Mouse (Mus musculus) embryonic stem cell, embryonic (primary cell): ENCODE measurements around the gene Foxo3.

ENCODE experiments used
- CTCF ChIA-PET, 4 experiments: fragments of 300-600 bp in 2 of 4; fragments of 350-600 bp in 2 of 4; sonication (Branson Sonifier 250); formaldehyde crosslinking; loops; one replicate each; lab custom pipeline; 2022; ENCODE audit warnings: inconsistent platforms in 2 of 4; lab: Charles Lee
- POLR2A ChIA-PET, 4 experiments: fragments of 300-600 bp in 2 of 4; fragments of 350-600 bp in 2 of 4; sonication (Branson Sonifier 250); formaldehyde crosslinking; loops; one replicate each; lab custom pipeline; 2022; ENCODE audit warnings: antibody characterized with exemption in 4 of 4, inconsistent platforms in 1 of 4; lab: Charles Lee

Foxo3 gene

GRCm38 (mm10) chr10:42276507-42277345 lies at the start of gene Foxo3:
Gene Foxo3, minus strand, starts transcription at chr10:42276755.
- ChIA-PET POLR2A (interaction anchor here in 3 of 4 experiments (0.6 to 5.9 kb wide), 89 partner anchors 8 to 826 kb away, joined by 3 to 57 read pairs (median 4); partner anchors contain the start of genes Cd164 (in 2 of the 3), Snx3 (in 2 of the 3), Afg1l (in 1 of the 3) and Armc2 (in 1 of the 3)), CTCF (interaction anchor here in 1 of 4 experiments (1.0 kb wide), 1 partner anchor 15 kb away, joined by 7 read pairs; no protein-coding TSS in a partner anchor)

DNA sequence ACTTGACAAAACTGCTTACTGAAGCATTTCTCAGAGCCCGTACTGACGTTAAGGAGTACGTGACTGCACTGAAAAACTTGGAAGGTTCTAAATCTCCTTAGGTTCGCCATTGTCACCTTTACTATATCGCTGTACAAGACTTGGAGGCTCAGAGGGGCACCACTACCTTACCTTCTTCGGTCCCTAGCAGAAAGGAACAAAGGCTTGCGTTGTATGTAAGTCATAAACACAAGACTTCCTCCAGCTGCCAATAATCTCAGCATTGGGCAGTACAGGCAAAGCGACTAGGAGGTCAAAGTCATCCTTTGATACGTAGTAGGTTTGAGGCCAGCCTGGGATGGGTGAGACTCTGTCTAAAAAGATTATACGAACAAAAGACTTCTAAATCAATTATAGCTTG lies 48.8 kb upstream of the Foxo3 start:
- ChIA-PET POLR2A (interaction anchor here in 1 of 4 experiments (1.4 kb wide), 1 partner anchor 22 kb away, joined by 4 read pairs; no protein-coding TSS in a partner anchor), CTCF (no interaction called here)

DNA sequence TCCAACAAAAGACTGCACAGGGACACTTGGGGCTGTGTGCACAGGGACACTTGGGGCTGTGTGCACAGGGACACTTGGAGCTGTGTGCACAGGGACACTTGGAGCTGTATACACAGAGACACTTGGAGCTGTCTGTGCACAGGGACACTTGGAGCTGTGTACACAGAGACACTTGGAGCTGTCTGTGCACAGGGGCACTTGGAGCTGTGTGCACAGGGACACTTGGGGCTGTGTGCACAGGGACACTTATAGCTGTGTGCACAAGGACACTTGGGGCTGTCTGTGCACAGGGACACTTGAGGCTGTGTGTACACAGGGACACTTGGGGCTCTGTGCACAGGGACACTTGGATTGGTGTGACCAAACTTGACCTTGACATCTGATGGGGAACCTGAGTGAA lies 47.4 kb upstream of the Foxo3 start:
- POLR2A ChIA-PET = interaction anchor here in 2 of 4 experiments (0.7 to 0.8 kb wide), 2 partner anchors 197 to 290 kb away, joined by 3 read pairs; no protein-coding TSS in a partner anchor
- CTCF ChIA-PET = interaction anchor here in 1 of 4 experiments (0.5 to 0.7 kb wide), 2 partner anchors 260 to 507 kb away, joined by 3 read pairs; partner anchors contain the start of gene Ostm1

GRCm38 (mm10) chr10:42313222-42313786 lies 36.7 kb upstream of the Foxo3 start:
- POLR2A ChIA-PET = no interaction called here
- CTCF ChIA-PET = no interaction called here

DNA sequence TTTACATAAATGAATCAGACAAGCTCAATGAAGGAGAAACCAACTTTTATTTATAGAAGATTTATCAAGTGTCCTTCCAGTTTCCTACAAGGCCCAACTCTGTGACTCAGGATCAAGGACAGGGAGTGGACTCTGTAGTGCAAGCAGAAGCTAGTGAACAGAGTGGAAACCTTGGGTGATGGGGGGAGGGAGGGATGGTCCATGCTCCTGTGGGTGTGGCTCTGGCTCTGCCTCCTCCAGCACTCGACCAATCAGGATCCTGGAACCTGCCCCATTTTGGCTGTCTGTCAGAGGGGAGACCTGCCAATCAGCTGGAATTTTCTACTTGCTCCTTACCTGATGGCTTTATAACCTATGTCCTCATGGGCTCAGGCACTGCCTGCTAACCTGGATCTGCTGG lies 36.0 kb upstream of the Foxo3 start:
- POLR2A ChIA-PET = interaction anchor here in 1 of 4 experiments (0.6 kb wide), 2 partner anchors 108 to 134 kb away, joined by 3 read pairs; no protein-coding TSS in a partner anchor

GRCm38 (mm10) chr10:42308687-42308987 lies 32.1 kb upstream of the Foxo3 start:
- ChIA-PET CTCF (interaction anchor here in 3 of 4 experiments (0.6 to 1.7 kb wide), 17 partner anchors 16 to 532 kb away, joined by 3 to 8 read pairs (median 3); no protein-coding TSS in a partner anchor), POLR2A (interaction anchor here in 2 of 4 experiments (0.6 to 1.2 kb wide), 4 partner anchors 327 to 877 kb away, joined by 3 to 4 read pairs (median 4); no protein-coding TSS in a partner anchor)

More for the DNA sequence above, 36.0 kb upstream of the Foxo3 start:
- CTCF ChIA-PET = no interaction called here

DNA sequence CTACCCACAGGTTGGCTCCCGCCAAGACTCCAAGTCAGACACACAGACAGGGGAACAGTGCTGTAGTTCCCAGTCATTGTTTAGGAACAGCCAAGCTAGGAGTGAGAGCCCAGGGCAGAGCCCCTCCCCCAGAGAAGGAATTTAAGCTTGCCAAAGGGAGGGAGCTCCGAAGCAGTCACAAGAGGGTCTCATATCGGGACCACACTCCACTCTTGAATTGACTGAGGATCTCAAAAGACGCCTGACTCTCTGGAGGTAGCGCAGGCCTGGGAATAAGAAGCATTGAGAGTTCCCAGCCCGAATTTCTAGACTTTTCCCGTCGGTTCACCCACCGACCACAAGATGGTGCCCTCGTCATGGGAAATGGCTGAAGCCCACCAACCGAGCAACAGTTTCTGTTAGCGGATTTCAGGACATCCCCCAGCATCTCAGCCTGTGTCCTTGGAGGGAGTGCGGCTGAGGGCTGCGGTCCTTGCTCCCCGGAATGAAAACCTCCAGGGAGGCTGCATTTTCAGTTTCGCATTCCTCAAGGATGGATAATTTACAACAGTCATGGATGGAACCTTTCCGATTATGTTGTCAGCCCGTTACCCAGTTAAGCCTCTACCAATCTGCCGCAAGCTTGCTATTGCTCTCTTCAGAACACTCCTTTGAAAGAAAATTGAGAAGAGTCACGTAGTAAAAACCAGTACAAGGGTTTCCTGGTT lies 31.6 kb upstream of the Foxo3 start:
- ChIA-PET CTCF (interaction anchor here (0.6 to 1.7 kb wide), 20 partner anchors 15 to 634 kb away, joined by 3 to 11 read pairs (median 4); no protein-coding TSS in a partner anchor), POLR2A (interaction anchor here (0.6 to 1.2 kb wide), 15 partner anchors 29 to 877 kb away, joined by 3 to 9 read pairs (median 3); no protein-coding TSS in a partner anchor)

- POLR2A ChIA-PET = interaction anchor here in 1 of 4 experiments (0.7 kb wide), 1 partner anchor 37 kb away, joined by 3 read pairs; no protein-coding TSS in a partner anchor
Measured at GRCm38 (mm10) chr10:42306422-42306821, 29.9 kb upstream of the Foxo3 start.

DNA sequence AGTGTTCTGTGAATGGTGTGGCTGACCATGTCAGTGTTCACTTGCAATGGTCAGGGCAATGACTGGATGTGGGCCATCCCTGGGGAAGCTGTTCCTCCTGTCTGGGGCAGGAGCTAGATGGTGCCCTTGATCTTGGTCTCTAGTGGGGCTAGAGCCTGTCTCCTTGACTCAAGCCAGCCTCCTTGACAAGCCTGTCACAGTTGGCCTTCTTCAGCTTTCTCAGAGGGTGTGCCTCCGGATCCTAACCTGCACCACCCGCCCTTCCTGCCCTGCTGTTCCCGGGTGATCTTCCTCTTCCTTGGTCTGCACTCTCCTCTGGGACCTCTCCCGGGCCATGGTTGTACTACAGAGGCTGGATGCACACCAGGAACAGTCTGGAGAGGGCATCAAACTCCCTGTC lies 24.2 kb upstream of the Foxo3 start:
- ChIA-PET POLR2A (interaction anchor here in 3 of 4 experiments (0.6 to 1.3 kb wide), 6 partner anchors 22 to 701 kb away, joined by 3 to 5 read pairs (median 4); no protein-coding TSS in a partner anchor), CTCF (interaction anchor here in 2 of 4 experiments (0.5 kb wide), 2 partner anchors 72 to 115 kb away, joined by 3 read pairs; no protein-coding TSS in a partner anchor)

More at GRCm38 (mm10) chr10:42306422-42306821, 29.9 kb upstream of the Foxo3 start:
- CTCF ChIA-PET = interaction anchor here in 1 of 4 experiments (1.1 kb wide), 1 partner anchor 146 kb away, joined by 3 read pairs; no protein-coding TSS in a partner anchor

- POLR2A ChIA-PET = interaction anchor here in 2 of 4 experiments (0.5 to 1.3 kb wide), 2 partner anchors 23 to 851 kb away, joined by 5 read pairs; no protein-coding TSS in a partner anchor
- CTCF ChIA-PET = interaction anchor here in 2 of 4 experiments (0.5 to 0.9 kb wide), 4 partner anchors 73 to 687 kb away, joined by 3 to 4 read pairs (median 3); no protein-coding TSS in a partner anchor
Measured at GRCm38 (mm10) chr10:42299967-42300366, 23.4 kb upstream of the Foxo3 start.

- ChIA-PET CTCF (interaction anchor here in 2 of 4 experiments (0.6 to 0.9 kb wide), 3 partner anchors 279 to 688 kb away, joined by 3 to 6 read pairs (median 4); no protein-coding TSS in a partner anchor), POLR2A (interaction anchor here in 2 of 4 experiments (0.5 to 0.8 kb wide), 3 partner anchors 60 to 851 kb away, joined by 4 to 8 read pairs (median 5); no protein-coding TSS in a partner anchor)
Measured at GRCm38 (mm10) chr10:42299426-42299825, 22.9 kb upstream of the Foxo3 start.

DNA sequence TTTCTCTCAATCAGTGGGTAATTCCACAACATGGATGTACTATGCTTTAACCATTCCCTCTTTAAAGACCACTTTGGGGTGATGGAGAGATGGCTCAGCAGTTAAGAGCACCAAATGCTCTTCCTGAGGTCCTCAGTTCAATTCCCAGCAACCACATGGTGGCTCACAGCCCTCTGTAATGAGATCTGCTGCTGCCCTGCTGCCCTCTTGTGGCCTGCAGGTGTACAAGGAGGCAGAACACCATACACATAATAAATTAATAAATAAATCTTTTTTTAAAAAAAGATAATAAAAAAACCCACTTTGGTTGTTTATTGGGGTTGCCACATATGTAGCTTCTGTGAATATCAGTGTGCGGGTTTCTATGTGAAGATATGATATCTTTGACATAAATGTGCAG lies 21.4 kb upstream of the Foxo3 start:
- POLR2A ChIA-PET = no interaction called here
- CTCF ChIA-PET = interaction anchor here in 3 of 4 experiments (0.5 to 3.7 kb wide), 8 partner anchors 225 to 792 kb away, joined by 3 to 16 read pairs (median 4); no protein-coding TSS in a partner anchor

GRCm38 (mm10) chr10:42297109-42297508 lies 20.6 kb upstream of the Foxo3 start:
- ChIA-PET CTCF (interaction anchor here in 3 of 4 experiments (0.5 to 3.7 kb wide), 11 partner anchors 224 to 792 kb away, joined by 3 to 16 read pairs (median 4); no protein-coding TSS in a partner anchor), POLR2A (no interaction called here)

GRCm38 (mm10) chr10:42296559-42296958 lies 20.0 kb upstream of the Foxo3 start:
- POLR2A ChIA-PET = no interaction called here
- CTCF ChIA-PET = interaction anchor here in 3 of 4 experiments (0.5 to 3.7 kb wide), 5 partner anchors 189 to 438 kb away, joined by 4 to 16 read pairs (median 4); no protein-coding TSS in a partner anchor

GRCm38 (mm10) chr10:42295028-42295427 lies 18.5 kb upstream of the Foxo3 start:
- CTCF ChIA-PET = interaction anchor here (0.6 to 3.7 kb wide), 18 partner anchors 22 to 789 kb away, joined by 3 to 22 read pairs (median 4); no protein-coding TSS in a partner anchor
- POLR2A ChIA-PET = interaction anchor here in 3 of 4 experiments (0.6 to 1.0 kb wide), 3 partner anchors 264 to 617 kb away, joined by 3 to 4 read pairs (median 3); no protein-coding TSS in a partner anchor

- ChIA-PET POLR2A (interaction anchor here in 2 of 4 experiments (0.6 to 1.0 kb wide), 2 partner anchors 264 to 313 kb away, joined by 3 to 4 read pairs; no protein-coding TSS in a partner anchor), CTCF (interaction anchor here (0.7 to 3.7 kb wide), 10 partner anchors 188 to 424 kb away, joined by 3 to 22 read pairs (median 6); no protein-coding TSS in a partner anchor)
Measured at GRCm38 (mm10) chr10:42294392-42294791, 17.8 kb upstream of the Foxo3 start.

GRCm38 (mm10) chr10:42293877-42294276 lies 17.3 kb upstream of the Foxo3 start:
- POLR2A ChIA-PET = interaction anchor here in 1 of 4 experiments (0.6 to 1.6 kb wide), 2 partner anchors 300 to 315 kb away, joined by 3 read pairs; no protein-coding TSS in a partner anchor
- CTCF ChIA-PET = interaction anchor here in 2 of 4 experiments (0.7 to 4.6 kb wide), 4 partner anchors 296 to 359 kb away, joined by 3 to 33 read pairs (median 13); no protein-coding TSS in a partner anchor
